Mouse (Mus musculus): Measurements from ENCODE around the gene Snrpf.

Gene Snrpf

DNA sequence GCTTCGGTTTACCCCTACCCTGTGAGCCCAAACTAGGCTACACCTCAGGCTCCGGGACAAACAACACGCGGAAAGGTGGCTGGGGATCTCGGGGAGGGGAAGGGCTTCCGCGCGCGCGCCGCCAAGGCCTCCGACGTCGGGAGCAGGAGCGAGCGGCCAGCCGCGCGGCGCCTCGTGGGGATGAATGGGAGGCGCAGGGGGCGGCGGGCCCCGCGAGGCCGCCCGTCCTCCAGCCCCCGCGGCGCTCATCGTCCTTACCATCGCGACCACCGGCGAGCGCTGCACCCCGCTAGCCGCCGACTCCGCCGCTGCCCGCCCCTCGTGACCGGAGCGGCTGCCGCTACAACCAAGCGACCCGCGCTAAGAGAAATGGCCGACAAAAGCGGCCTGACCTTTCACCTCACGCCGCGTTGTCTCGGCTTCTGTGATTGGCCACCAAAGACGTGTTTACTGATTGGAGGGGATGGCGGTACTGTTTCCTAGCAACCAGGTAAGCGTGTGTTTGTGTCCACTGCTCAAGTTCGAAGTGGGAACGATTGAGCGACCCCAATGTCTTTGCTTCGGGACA, at the start of gene Snrpf:
TSS of gene Snrpf (minus strand) at position 426 of the 568 bp plus-strand sequence.
- in situ Hi-C loops (cut with MboI, MseI) = no loop called here

DNA sequence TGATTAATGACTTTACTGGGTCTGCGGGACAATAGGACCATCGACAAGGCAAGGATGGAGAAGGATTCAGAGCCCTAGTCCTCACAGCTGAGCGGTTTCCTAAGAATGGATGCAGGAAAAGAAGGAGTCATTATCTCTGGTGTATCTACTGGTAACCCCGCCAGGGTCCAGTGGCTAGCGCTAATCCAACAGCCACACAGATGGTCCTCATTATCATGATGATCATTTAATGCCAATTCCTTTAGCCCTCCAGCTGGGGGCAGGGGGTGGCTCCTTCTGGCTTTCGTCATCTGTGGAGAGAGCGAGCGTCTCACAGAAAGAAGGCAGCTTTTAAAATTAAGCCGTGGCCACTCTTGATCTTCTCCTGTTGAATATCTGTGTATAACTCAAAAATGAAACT, 46.4 kb upstream of the Snrpf start:
- in situ Hi-C loops (cut with MboI, MseI) = no loop called here

DNA sequence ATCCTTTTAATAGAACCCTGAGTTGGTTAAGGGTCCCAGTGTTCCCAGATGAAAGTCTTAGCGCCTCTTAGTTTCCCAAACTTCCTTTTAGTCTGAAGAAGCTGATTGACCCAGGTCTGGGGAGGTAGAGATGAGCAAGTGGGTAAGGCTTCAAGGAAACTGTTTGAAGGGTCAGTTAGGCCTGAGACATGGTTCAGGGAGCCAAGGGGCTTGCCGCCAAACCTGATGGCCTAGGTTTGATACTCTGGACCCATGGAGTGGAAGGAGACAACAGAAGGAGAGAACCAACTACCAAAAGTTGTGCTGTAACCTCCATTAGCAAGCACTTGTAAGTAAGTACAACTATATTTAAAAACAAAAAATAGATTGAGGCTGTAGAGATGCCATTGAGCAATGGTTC, 44.5 kb upstream of the Snrpf start:
- in situ Hi-C loops (cut with MboI, MseI) = no loop called here

DNA sequence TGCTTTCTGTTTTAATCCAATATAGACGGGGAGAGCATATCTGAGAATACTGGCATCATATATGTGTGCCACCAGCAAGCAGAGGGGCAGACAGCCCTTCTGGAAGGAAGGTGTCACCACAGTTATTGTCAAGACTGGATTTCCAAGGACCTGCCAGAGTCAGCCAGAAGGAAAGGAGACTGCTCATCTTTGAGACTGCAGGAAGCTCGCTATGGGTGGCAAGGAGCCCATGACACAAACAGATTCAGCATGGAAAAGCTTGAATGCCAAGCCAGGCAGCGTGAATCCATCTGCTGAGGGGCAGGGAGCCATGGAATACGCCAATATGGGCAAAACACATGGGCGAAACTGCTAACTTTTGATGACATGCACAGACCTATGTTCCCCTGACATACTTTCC, 44.1 kb upstream of the Snrpf start:
- in situ Hi-C loops (cut with MboI, MseI) = no loop called here

DNA sequence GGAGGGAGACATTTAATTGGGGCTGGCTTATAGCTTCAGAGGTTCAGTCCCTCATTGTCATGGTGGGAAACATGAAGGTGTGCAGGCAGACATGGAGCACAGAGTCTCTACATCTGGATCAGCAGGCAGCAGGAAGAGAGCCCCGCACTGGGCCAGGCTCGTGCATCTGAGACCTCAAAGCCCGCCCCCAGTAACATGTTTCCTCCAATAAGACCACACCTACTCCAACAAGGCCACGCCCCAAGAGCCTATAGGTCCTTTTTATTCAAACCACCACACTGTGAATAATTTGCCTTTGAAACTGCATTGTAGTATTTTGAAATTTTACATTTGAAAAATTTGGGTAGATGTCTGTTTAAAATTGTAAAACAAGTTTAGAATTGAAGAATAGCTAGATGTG, 42.6 kb upstream of the Snrpf start:
- in situ Hi-C loops (cut with MboI, MseI) = no loop called here

DNA sequence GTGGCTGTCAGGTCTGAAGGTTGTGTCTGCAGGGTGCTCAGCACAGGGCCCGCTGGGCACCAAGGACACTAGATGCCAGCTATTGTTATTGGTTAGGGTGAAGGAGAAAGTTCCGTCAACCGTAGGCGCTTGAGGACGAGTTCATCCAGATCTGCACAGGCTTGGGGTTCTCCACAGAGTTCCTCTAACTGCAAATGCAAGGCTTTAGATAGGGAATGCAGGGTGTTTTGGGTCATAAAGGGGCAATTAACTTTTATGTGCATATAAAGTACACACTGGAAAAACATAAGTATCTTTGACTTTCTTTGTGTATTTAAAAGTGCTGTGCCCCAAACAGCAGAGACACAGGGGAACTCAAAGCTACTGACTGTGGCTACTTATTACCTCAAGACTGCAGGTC, 40.8 kb upstream of the Snrpf start:
- in situ Hi-C loops (cut with MboI, MseI) = no loop called here

DNA sequence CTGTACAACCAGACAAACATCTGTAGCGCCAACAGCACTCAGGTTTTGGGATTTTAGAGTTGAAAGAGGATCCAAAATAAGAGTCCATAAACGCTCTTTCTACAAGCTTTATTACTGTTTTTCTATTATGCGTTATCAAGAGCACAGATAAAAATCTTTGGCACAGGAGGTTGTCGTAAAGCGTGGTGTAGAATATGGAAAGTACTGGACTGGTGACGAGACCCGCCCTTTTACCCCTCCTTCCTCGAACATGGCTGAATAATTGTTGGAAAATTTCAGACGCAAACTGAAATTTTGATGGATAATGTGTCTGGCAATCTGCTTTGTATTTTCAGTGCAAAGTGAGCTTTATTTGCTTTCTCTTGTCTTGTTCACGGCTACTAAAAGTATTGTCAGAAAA, 34.6 kb upstream of the Snrpf start:
- in situ Hi-C loops (cut with MboI, MseI) = no loop called here

DNA sequence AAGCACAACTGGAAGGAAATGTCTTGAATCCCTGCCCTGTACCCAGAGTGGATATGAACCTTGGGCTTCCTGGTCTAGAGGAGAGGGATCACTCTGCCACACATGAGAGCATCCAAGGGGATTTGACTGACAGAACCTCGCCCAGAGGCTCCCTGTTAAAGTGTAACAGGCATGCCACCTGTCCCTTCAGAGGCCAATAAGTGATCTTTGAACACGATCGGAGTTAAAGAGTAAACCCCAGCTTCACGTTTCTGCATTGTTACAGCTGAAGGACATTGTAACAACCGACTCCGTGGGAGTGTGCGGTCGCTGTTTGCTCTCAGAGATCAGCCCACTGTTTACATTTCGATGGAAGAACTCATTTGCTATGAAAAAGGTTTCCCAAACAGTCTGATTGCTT, 34.2 kb upstream of the Snrpf start:
- in situ Hi-C loops (cut with MboI, MseI) = no loop called here

DNA sequence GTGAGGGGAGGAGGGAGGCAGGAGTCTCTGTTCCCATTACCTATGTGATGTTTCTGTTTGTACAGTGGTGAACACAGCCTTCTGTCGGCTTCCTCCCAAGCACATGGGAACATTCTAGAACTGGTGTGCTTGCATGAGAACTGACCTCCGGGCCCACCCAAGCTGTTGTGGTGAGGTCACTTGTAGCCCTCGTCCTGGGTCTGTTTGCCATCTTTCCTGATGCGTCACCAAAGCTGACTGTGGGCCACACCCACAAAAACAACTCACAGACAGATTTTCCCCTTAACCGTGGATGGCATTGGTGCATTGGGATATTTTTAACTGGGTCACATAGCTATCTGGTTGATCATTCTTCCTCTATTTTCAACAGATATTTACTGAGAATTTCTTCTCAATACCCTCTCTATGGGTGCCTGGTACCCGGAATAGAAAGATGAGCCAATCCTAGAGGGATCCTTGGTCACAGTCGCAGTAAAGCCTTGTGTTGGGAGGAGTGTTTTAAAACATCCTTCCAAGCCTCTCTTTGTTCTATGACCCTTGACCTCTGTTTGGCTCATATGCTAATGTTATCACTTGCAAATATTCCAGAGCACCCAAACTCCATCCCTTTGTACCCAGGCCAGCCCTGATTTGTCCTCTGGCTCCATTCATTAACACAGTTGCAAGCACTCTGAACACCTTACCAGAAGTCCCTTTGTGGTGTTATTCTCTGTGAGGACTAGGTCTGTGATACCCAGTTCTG, 31.1 kb upstream of the Snrpf start:
- in situ Hi-C loops (cut with MboI, MseI) = no loop called here

DNA sequence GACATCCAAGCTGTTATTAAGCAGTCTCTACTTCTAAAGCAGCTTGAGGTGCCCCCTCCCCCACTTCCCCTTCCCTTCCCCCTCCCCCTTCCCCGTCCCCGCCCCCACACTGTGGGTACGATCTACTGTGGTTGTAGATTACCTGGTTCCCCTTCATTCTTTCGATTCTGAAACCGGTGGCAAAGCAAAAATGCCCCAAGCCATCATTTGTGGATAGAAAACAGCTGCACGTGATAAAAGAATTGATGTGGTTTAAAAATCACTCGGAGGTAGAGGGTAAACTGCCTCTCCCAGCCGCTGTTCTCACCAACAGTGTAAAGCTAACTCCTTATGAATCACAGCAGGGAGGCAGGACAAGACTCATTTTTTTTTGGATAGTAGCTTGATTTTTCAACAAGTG, 25.3 kb upstream of the Snrpf start:
- in situ Hi-C loops (cut with MboI, MseI) = no loop called here

DNA sequence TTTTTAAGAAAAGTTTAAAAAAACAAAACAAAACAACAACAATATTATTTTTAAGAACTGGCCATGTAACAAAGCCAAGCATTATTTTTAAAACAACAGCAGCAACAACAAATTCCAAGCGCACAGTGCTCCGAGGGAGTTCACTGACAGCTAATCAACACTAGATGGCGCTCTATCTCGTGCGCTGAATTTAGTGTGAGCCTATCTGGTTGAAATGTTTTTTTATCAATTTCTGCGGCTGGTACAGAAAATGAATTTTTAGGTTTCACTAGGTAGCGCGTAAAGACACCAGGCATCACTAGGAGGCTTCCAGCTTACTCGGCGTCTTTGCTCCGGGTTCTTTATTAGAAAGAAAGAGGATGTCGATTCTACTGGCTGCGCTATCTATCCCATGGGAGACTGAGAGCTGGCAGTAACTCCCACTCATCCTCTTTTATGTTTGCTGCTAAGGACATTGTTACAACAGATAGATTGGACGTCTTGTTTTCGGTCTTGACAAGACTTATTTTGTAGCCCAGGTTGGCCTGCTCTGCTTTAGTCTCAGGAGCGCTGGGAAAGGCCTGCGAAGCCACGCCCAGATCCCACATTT, 22.0 kb upstream of the Snrpf start:
- in situ Hi-C loops (cut with MboI, MseI) = no loop called here

DNA sequence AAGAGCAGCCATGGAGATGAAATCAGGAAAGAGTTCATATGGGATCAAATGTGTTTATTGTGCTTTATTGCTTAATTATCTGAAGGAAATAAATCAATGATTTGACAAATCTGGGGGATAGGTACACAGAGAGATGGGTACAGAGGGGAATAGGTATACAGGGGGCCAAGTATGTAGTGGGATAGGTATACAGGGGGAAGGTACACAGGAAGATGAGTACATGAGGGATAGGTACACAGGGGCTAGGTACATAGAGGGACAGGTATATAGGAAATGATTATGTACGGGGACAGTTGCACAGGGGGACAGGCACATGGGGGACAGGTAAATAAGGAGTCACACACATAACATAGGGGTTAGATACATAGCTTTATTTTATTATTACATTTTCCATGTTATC, 21.4 kb upstream of the Snrpf start:
- in situ Hi-C loops (cut with MboI, MseI) = no loop called here

DNA sequence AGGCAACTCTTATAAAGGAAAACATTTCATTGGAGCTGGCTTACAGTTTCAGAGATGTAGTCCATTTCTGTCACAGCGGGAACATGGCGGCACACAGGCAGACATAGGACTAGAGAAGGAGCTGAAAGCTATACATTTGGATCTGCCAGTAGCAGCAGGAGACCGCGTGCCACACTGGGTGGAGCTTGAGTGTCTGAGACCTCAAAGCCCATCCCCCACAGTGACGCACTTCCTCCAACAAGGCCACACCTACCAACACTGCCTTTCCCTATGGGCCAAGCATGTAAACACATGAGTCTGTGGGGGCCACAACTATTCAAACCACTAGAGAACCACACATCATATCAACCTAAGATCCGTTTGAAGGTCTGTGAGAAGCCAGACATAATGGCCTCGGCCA, 19.7 kb upstream of the Snrpf start:
- in situ Hi-C loops (cut with MboI, MseI) = no loop called here

DNA sequence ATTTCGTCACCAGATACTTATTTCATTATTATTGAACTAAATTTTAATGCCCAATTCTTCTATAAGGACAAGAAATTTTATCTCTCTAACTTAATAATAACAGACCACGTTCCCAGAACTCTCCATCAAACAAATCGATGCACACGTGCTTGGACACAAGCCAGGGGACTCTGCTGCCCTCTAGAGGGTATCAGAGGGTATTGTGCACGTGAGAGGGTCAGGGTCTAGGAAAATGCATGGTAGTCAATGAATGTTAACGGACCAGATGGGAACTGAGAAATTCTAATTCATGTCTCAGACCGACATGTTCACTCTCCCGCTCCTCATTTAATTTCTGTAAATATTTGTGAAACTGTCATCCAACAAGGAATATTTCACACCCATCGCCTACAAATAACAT, 18.5 kb upstream of the Snrpf start:
- in situ Hi-C loops (cut with MboI, MseI) = no loop called here

DNA sequence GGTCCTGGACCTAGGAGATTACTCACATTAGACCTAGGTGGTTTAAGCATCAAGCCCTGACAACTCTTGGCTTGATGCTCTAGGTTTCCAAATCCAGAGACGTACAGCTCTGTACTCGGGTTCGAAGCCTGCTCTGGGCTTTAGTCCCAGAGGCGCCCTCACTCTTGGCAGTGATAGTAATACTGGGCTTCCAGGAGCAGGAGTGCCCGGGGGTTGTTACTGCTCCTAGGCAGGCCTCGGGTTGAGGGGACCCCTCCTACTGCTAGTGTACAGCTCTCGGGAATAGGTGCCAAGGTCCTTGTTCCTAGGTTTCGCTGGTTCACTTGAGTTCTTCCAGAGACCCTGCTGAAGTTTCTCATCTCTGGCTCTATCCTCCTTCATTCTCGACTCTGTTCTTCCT, 16.8 kb upstream of the Snrpf start:
- in situ Hi-C loops (cut with MboI, MseI) = no loop called here

DNA sequence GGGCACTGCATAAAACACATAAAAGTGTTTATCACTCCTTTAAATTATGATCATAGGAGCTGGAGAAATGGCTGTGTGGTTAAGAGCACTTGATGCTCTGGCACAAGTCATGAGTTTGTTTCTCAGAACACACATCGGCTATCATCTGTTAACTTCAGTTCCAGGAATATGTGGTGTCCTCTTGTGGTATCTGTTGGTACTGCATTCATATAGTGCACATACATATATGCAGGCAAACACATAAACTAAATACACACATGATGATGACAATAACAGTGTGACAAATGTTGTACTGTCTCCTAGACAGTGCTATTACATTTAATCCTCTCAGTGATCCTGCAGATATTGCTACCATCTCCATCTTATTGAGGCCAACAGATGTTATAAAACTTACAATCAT, 13.8 kb upstream of the Snrpf start:
- in situ Hi-C loops (cut with MboI, MseI) = no loop called here

DNA sequence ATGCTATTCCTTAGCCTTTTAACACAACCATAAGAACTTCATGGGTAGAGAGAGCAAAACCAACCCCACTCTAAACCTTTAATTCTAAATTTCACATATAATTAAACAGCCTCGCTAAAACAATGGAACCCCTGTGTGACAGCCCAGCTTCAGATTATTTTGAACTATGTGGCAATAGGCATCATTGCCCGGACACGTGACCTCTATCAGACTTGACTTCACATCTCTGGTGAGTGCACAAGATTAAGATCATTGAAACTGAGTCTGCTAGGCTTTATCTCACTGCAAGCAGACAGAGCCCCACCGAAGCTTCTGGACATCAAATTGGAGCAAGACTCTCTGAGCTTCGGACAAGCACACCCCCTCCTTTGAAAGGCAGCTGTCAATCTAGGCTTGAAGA, 12.8 kb upstream of the Snrpf start:
- in situ Hi-C loops (cut with MboI, MseI) = no loop called here

DNA sequence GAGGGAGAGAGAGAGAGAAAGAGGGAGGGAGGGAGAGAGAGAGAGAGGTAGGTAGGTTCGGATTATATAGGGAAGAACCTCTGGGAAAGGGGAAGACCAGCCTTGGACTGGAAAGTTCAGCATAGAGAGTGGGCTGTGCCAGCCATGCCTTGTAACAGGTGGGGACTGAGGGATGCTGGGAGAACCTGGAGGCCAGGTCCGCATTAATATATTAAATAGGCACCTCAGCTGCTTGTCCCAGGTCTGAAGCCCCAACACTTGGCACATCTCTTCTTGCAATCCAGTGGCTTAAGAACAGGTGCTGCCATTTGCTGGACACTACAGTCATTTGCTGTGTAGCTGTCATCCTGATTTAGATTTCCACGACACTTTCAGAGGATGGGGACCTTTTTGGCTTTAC, 7.1 kb upstream of the Snrpf start:
- in situ Hi-C loops (cut with MboI, MseI) = no loop called here

DNA sequence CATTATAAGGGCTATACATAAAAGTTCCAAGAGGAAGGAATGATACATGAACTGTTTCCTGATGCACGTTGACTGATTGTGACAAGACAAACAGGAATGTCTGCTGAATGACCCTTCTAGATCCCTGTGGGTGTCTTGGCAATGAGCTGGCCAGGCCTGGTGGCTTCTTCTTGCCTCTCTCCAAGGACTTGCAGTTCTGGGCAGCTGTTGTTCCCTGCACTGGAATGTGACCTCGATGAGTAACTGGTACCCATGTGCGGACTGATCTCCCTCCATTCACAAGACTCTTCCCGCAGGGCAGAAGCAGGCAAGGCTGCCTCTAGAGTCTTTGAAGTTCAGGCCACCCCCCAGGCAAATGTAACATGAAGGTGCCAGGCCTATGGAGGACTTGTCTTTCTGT, 6.3 kb upstream of the Snrpf start:
- in situ Hi-C loops (cut with MboI, MseI) = no loop called here

DNA sequence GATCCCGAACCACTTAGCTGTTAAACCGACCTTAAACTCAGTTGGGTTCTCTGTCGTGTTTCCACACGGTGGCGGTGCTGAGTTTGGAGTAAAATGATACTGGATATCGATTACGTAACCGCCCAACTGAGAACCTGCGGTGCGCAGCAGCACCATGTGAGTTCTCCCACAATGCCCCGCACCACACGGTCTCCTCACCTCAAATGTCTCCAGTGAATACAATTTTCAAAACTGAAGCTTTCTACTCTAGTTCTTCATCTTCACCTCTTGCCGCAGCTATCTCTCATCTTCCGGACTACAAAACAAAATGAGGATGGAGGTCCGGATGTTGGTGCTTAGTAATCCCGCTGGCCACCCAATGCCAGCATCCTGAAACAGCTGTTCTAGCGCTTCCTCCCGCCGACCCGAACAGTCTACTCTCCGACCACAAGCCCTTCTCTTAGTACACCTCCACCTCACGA, 4.5 kb upstream of the Snrpf start:
- in situ Hi-C loops (cut with MboI, MseI) = loop anchor here (5.0 kb wide), 1 partner anchor 183 kb away; no protein-coding TSS in a partner anchor

DNA sequence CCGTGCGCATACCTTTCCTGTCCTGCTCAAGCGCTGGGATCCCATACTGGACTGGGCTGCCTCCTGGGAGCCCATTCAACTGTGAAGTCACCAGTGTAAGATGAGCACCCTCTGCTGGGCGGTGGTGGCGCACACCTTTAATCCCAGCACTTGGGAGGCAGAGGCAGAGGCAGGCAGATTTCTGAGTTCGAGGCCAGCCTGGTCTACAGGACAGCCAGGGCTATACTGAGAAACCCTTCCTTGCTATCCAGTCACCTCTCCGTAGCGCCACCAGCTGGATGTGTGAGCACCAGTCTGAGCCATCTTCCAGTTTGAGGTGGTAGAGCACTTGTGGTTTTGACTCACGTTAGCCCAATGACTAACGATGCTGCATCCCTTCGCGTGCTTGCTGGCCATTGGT, 3.0 kb upstream of the Snrpf start:
- in situ Hi-C loops (cut with MboI, MseI) = loop anchor here (5.0 kb wide), 1 partner anchor 185 kb away; no protein-coding TSS in a partner anchor

DNA sequence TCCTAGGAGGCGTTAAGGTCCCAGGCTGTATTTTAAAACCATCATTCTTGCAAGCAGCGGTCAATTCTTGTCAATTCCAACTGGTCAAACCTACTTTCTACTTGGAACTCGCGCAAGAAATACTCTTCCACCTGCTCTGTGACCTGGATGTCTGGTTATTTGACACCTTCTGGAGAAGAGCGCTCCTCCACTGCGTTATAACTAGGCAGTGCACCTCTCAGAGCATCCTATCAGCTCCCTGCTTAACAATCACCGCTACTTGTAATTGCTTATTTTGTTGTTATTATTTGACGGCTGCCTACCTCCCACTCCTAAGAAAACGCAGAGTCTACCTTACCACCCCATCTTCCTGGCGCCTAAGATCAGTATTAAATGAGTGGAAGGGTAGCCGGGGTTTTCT, 710 bp downstream of the Snrpf start:
- in situ Hi-C loops (cut with MboI, MseI) = no loop called here

DNA sequence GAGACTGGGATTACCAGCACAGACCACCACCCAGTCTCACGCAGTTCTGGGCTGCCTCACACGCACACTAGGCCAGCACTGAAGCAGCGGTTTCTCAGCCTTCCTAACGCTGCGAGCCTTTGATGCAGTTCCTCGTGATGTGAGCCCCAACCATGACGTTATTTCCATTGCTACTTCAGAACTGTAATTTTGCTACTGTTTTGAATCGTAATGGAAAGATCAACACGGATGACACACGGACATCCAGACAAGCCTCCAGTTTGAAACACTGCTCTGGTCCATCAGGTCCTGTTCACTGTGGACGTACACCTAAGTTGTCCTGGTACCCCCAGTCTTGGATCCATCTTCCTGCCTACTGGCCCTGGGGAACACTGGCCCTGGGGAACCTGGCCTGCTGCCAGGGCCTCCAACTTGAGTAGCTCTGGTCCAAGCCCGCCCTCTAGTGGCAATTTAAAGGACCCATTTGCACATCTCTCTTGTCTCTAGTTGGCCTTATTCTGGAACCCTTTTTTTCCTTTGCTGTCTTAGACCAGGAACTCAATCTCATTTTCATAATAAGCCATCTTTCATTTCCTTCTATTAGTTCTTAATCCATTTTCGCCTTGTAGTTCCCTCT, 12.1 kb downstream of the Snrpf start:
- in situ Hi-C loops (cut with MboI, MseI) = loop anchor here (5.0 to 10.0 kb wide), 2 partner anchors 293 to 515 kb away; no protein-coding TSS in a partner anchor
